Mouse (Mus musculus): Measurements from ENCODE around the gene Capn7.

Gene Capn7

DNA sequence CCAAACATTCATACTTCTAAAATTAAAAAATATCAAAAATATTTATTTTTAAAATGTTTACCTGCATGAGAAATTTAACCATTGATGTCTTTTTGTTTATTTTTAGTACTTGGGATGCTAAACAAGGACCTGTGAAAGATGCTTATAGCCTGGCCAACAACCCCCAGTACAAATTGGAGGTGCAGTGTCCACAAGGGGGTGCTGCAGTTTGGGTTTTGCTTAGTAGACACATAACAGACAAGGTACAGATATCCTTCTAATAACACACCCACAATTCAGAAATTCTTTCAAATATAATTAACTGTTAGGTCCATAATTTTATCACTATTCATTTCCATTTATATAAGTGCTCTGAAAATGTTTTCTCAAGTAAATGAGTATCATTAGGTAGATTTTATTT is 28.9 kb downstream of the Capn7 start:
- DNase-seq (ENCODE audit: low read depth) = peak; percentile 85

- DNase-seq (ENCODE audit: low read depth) = no peak
Observed at GRCm38 (mm10) chr14:31367951-31368350, 31.5 kb downstream of the Capn7 start.

DNA sequence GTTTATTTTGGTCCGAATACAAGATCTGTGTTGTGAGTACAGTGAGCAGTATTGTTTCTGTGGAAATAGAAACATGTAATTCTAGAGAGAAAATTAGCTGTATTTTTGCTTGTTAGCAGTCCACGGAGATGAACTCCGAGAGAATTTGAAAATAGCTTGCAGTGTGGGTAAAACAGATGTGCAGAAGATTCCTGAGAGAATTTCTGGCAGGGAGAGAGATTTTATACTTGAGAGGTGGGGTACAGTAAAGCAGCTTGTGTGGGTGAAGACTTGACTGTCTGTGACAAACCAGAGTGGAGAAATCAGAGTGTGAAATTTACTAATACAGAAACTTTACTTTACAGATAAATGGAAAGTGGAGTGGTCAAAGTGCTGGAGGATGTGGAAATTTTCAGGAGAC is 32.9 kb downstream of the Capn7 start:
- DNase-seq (ENCODE audit: low read depth) = no peak

GRCm38 (mm10) chr14:31374390-31374789 is 38.0 kb downstream of the Capn7 start:
- no peak for DNase-seq (ENCODE audit: low read depth)

- DNase-seq (ENCODE audit: low read depth) = no peak
Observed at GRCm38 (mm10) chr14:31376331-31376730, 39.9 kb downstream of the Capn7 start.

GRCm38 (mm10) chr14:31382276-31382675 is 45.8 kb downstream of the Capn7 start:
- no peak for DNase-seq (ENCODE audit: low read depth)

DNA sequence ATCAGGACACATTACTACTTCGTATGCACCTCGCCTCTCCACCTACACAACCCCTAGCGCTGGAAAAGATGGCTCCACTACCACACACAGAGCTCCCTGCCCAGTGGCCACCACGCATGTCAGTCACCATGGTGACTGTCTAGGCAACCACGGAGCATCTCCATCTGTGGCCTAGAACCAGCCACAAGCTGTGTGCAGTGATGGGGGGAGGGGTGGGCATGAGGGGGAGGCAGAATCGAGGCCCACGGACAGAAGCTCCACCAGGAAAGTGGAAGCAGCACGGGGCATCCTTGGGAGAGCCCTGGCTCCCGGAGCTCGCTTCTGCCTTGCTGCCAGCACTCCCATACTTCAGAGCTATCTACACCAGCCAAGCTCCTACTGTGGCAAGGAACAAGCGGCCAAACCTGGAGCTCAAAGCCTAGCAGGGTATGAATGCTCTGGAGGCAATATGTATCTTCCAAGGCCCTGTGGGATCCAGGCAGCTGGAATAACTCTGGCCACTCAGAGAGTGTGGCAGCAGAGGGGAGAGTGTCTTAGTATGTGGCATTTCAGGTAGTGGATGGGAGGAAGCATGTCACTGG is 47.1 kb downstream of the Capn7 start:
- DNase-seq (ENCODE audit: low read depth) = no peak

- DNase-seq (ENCODE audit: low read depth) = peak; percentile 59
Observed at GRCm38 (mm10) chr14:31384366-31385323, 48.2 kb downstream of the Capn7 start.

- no peak for DNase-seq (ENCODE audit: low read depth)
Observed at GRCm38 (mm10) chr14:31385406-31385805, 49.0 kb downstream of the Capn7 start.

DNA sequence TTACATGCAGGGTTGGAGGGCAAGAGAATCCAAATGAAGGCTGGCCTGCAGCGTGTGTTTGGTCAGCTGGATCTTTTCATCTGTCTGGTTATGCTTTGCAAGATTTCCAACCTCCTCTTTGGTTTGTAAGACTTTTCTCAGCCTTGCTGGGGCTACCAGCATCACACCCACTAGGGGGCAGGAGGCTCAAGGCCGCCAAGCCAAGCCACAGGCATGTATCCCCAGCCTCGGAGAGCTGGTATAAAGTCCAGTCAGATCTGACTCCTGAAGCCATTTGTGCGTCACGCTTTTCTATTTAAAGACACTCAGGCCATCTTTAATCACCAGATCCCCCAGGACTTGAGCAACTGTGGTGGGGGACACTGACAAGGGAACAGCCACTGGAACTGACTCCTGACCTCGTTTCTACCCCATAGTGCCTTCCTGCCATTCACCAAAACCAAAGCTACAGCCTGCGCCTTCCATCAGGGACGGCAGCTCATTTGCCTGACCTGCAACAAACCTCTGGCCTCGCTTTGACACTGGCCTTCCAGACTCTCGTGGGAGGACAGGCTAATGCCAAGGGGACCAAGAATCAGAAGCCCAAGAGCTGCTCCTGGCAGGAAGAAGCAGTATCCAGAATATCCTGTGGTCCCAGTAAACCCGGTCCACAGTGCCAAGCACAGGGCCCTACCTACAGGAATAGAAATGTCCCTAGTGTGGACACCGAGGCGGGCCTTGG is 49.7 kb downstream of the Capn7 start:
- peak; percentile 92 for DNase-seq (ENCODE audit: low read depth)

DNA sequence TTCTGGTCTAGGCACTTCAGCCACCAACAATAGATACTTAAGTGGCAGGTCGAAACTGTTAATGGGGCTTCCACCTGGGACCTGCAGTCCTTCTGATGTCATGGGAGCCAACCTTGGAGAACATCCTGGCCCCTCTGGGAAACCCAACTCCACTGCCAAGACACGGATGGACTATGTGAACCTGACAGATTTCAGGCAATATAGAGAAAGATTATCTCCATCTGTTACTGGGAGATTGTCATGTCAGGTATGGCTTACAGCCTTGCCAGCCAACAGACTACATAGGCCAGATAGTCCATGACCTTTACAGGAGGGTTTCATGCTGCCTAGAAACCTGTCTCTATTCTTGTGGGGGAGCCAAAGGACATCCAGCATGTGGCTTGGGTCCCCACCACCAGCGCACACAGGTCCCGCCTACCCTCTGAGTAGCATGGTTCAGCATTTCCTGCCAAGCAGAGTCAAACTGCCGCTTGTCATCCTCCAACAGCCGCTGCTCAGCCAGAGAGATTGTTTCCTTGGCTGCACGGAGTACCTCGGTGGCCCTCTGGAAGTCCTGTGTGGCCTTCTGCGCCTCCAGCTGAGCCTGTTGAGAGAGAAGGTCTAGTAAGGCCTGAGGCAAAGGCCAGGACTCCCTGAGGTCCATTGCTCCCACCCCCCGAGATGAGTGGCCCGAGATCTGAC is 51.0 kb downstream of the Capn7 start:
- no peak for DNase-seq (ENCODE audit: low read depth)

DNA sequence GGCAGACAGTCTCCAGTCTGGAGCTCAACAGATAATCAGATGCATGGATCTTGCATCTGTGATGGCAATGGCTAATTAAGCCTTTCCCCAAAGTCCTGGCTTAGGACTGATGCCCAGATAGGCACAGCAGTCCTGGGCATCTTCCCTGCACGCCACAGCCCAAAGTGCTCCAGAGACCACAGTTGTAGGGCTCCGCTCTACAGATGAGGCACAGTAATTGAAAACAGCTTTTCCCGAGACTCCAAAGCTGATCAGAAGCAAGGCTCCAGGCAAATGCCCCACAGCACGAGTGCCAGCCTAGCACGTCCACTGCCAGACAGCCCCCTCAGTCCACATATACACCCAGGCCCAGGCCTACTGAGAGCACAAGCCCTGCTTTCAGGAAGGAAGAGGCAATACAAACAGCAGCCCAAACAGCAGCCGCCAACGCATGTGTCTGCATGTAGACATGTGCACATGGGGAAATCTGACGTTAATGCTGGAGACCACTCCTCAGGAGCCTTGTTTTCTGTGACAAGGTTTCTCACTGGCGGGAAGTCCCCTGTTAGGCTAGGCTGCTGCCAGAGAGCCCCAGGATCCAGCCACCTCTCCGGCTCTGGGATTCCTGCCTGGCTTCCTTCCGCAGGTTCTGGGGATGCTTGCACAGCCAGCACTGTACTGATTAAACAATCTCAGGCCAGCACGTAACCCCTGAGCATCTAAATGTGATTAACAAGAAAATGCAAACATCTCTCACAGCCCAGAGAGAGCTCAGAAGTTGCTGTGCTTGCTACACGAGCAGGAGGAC is 51.8 kb downstream of the Capn7 start:
- no peak for DNase-seq (ENCODE audit: low read depth)

DNA sequence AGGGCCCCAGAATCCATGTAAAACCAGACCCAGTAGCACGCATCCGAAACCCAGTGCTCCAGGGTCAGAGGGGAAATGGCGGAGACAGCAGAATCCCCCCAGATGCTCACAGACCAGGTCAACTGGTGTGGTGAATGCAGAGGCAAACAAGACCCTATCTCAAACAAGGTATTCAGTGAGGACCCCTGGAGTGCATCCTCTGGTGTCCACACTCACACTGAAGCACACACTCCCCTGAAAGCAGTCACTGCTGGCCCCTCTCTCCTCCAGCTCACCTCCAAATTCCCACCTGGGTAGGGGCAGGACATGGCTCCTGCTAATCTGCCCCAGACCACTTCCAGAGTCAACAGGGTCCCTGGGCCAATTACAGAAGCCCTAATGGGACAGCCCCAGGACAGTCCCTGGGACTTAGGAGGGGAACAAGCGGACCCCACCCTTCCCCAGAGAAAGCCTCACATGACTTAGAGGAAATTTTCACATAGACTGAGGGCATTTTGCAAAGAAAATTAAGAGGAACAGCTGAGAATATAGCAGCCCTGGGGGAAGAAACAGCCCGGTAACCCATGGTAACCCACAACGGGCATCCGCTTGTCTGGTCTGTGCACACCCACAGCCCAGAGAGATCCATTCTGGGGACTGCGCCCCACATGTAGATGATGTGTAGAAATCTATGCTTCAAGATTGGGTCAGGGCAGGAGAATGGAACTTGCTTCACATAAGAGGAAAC is 53.1 kb downstream of the Capn7 start:
- DNase-seq (ENCODE audit: low read depth) = no peak

DNA sequence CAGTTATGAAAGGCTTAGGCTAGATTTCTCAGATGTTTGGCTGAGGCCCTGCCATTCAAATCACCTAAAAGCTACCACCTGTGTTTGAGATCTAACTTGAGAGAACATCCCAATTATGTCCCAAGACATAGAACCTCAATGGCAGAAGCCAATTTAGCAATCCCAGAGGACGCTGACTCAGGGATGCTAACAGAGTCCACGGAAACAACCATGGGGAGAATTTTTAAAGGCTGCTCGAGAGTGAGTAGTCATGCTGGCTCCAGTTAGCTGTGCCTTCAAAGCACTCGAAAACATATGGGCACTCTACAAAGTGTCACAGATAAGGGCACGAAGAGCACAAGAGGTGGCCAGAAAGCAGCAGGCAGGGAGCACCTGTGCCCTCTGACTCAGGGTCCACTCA is 55.9 kb downstream of the Capn7 start:
- peak; percentile 44 for DNase-seq (ENCODE audit: low read depth)

DNA sequence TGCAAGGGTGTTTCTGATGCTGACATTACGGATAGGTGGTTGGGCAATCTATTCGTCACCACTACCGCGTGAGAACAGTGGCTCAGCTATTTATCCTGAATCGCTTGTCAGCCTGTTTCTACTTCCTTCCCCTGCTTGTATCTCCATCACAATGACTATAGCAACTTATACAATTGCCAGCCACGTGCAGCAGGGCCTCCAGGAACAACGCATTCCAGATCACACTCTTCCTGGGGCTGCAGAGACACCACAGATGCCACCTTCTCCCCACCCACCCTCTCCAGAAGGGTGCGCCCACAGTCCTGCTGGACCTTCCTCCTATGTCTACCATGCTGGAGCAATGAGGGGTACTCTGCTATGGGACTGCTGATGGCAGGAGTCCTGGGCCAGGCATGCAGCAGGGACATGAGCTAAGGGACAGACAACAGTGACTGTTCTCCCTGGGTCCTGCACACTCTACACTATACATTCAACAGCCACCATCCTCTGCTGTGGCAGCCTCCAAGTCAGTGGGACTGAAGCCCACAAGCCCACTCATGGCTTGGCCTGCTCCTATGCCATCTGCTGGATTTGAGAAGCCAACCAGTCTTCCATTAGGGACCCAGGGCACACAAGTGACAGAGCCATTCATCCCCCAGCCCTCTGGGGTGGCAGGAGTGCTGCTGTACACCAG is 56.6 kb downstream of the Capn7 start:
- DNase-seq (ENCODE audit: low read depth) = no peak

GRCm38 (mm10) chr14:31393546-31393890 is 57.1 kb downstream of the Capn7 start:
- DNase-seq (ENCODE audit: low read depth) = no peak

DNA sequence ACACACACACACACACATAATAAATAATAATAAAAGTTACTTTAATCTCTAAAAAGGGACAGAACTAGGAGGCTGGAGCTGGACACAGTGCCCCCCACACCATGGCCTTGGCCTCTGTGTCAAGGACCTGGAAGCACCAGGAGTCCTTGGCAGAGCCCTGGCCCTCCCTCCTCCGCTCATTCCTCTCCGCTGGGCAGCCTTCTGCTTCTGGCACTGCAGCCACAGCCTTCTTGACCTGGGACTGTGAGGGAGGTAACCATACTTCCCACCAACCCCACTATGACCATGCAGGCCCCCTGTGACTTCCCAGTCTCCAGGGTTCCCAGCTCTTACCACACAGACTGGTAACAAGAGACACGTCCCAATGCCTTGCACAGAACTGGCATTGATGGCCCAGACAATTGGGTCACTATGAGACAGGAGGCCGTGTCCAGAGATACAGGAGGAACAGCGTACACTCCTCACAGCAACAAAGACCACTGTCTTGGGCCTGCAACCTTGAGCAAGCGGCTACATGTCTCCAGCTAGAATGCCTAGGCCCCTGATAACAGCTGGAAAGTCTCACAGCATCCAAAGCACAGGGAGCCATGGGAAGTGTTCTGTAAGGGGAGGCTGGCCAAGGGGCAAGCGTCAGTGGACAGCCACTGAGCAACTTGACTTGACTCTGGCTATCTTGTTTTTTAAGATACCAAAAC is 57.6 kb downstream of the Capn7 start:
- DNase-seq (ENCODE audit: low read depth) = no peak

GRCm38 (mm10) chr14:31394822-31395532 is 58.5 kb downstream of the Capn7 start:
- no peak for DNase-seq (ENCODE audit: low read depth)

GRCm38 (mm10) chr14:31395629-31396199 is 59.3 kb downstream of the Capn7 start:
- DNase-seq (ENCODE audit: low read depth) = no peak

All from NIH3T3 (cell line).